Mouse (Mus musculus) liver, embryonic 14.5 days (tissue): Measurements from ENCODE around the gene Arl4d.
"Not testable (repeated sequence)": the region's sequence is repeated elsewhere in the genome, so short reads cannot be mapped to it uniquely, and the experiment has no call there.

Source experiments
- CTCF ChIP-seq: IDR thresholded peaks from 2 replicates; pipeline ENCODE4 v1.5.1; 2016; ENCODE audit warnings: antibody characterized with exemption, low read depth, control low read depth
- EP300 ChIP-seq: IDR thresholded peaks from 2 replicates; pipeline ENCODE4 v1.6.1; 2016; ENCODE audit warnings: antibody characterized with exemption, low read depth

DNA sequence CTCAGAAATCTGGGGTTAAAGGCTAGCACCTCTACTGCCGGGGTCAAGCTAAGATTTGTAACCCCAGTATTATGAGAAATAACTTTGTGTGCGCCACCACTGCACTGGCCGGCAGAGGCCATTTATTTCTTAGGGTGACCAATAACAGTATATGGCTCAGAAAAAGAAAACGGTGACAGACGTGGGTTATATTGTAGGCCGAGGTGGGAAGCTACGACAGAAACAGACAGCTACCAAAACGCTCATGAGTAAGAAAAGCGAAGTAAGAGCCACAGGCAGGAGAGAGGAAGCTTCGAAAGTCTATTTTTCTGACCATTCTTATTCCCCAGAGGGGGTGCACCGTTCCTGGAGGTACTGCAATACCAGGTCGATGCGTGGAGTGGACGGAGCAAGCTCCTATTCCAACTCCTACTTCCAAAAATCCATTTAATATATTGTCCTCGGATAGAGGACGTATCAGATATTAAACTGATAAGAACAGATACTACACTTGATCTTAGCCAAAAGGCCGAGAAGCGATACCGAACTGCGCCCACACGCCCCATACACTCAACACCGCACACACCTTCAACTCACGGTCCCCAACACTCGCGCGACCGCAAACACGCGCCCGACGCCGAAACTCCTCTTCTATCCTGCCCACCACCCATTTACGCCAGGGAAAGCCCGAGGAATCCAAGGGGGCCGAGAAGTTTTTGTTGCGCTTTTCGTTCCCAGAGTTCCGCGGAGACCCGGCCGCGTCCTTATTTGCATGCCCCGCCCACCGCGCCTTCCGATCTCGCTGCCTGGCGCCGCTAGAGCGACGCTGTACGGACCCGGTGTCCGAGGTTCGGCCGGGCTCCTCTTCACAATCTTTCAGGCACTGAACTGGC lies 19.7 kb upstream of the Arl4d start:
- not testable (repeated sequence) for TF ChIP-seq CTCF
- peak; percentile 27 for TF ChIP-seq EP300
